1 mouse cellular context compared by ENCODE assay signal in the genomic region with DNA sequence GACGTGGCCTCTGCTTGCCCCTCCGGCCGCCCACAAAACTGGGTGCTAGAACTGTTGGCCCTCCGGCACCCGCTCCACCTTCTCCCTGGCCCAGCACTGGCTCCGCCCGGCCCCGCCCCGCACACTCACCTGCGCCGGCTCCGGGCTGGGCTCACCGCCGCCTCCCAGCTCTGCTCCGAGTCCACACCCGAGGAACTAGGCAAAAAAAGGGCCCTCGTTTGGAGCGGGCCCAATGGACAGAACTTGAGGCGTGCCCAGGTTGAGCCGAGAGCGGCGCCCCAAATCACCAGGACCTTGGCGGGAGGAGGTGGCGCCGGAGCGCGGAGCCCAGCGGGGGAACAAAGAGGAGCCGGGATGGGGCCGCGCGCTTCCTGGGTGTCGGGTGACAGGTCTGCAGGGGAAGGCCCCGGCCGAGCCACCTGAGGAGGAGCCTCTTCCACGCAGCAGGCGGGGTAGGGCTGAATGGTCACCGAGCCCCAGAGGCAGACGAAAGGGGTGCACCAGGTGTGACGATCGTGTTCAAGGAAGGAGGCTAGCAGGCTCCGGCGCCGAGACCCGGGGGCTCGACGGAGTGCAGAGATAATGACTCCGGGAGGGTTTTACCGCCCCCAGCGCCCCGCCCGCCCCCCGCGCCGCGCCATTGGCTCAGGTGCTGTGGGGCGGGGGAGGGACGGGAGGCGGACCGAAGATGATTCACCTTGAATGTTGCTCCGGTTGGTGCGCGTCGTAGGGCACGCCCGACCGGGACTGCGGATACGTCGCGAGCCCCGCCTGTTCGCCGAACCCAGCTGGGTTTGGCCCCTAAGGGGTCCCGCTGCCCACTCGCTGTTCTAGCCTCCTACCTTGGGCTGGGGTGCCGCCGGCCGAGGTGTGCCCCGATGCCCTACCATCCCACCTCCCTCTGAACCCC.
TF ChIP-seq lines count a peak whose summit lies in the region.

No protein-coding gene starts in this region.

TF ChIP-seq in CH12.LX, 34 proteins besides CTCF, POLR2A, EP300 and RAD21 (continued from another document):
- TF ChIP-seq TCF12 (IDR thresholded peaks at IDR 0.05; ENCODE audit: low read depth, low read length): peak; percentile 53; the same call in 1 of the 2 replicates
- no peak for TF ChIP-seq MYC (IDR thresholded peaks at IDR 0.05; ENCODE audit: low read depth, low read length)
- TF ChIP-seq IRF4 (IDR thresholded peaks at IDR 0.05; ENCODE audit: low read depth, low read length): no peak
- TF ChIP-seq JUN (IDR thresholded peaks at IDR 0.05; ENCODE audit: insufficient read depth, low read depth, low read length): no peak
- TF ChIP-seq MAFK (IDR thresholded peaks at IDR 0.05; ENCODE audit: insufficient replicate concordance, low read length): no peak
